Mouse (Mus musculus) bone marrow, adult 2 months (tissue): ENCODE data around the gene 4931406P16Rik. TPM values are rescaled to one million over a fixed set of nuclear protein-coding genes. Genes with fewer than 3 reads are reported as not detected.

Experiments used
- H3K27ac ChIP-seq: fragments of 200-500 bp; 2 replicates; pipeline ENCODE4 v1.5.1; 2012; ENCODE audit warnings: low read depth, mild to moderate bottlenecking, control low read depth, inconsistent platforms, low read length; ENCODE audit not compliant: control insufficient read depth, poor library complexity, insufficient read depth
- H3K4me1 ChIP-seq: fragments of 200-500 bp; 2 replicates; pipeline ENCODE4 v1.6.1; 2011; ENCODE audit warnings: low read length; ENCODE audit not compliant: control insufficient read depth, insufficient read depth
- H3K4me3 ChIP-seq: fragments of 200-500 bp; replicated peaks from 2 replicates; pipeline ENCODE3; 2011; ENCODE audit warnings: mild to moderate bottlenecking, low read depth, low read length, control low read depth; ENCODE audit not compliant: control insufficient read depth
- CTCF ChIP-seq: fragments of 200-500 bp; IDR thresholded peaks from 2 replicates; pipeline ENCODE4 v1.5.1; 2011; ENCODE audit warnings: low read length, control low read depth; ENCODE audit not compliant: control insufficient read depth, insufficient read depth
- POLR2A ChIP-seq: fragments of 200-500 bp; IDR thresholded peaks from 2 replicates; pipeline ENCODE4 v1.6.1; 2011; ENCODE audit warnings: low read depth, mild to moderate bottlenecking, control low read depth, low read length, borderline replicate concordance; ENCODE audit not compliant: control insufficient read depth
- WGBS: fragments of 180-500 bp; shearing (Covaris S2); methylation state at CpG from one replicate; pipeline ENCODE4 v1.1.7; 2018; 5-methylcytosine and 5-hydroxymethylcytosine counted together
- polyA plus RNA-seq: library from polyadenylated mRNA; stranded (reverse); fragments of >200 nt; gene quantifications from 2 replicates; pipeline ENCODE4 v1.2.4, GENCODE M21; 2011; ENCODE audit warnings: low replicate concordance; ENCODE audit not compliant: missing spikeins, insufficient read depth, insufficient read length

4931406P16Rik gene
- polyA plus RNA-seq, 1 experiment = 13.3 TPM

- TF ChIP-seq CTCF (peak; percentile 5; the same call in 1 of the 2 replicates), POLR2A (peak; percentile 73; the same call in 1 of the 2 replicates)
- H3K27ac ChIP-seq = peak overlapping the region; percentile 68
- peak overlapping the region; percentile 77 for H3K4me3 ChIP-seq
- H3K4me1 ChIP-seq = peaks cover 2% of the 10 kb centered on the region; the same call in 1 of the 2 replicates
- under 1% methylated on average over 46 of the region's 46 CpGs for WGBS
Observed at GRCm38 (mm10) chr7:34233909-34234609, 79.3 kb downstream of the 4931406P16Rik start.

DNA sequence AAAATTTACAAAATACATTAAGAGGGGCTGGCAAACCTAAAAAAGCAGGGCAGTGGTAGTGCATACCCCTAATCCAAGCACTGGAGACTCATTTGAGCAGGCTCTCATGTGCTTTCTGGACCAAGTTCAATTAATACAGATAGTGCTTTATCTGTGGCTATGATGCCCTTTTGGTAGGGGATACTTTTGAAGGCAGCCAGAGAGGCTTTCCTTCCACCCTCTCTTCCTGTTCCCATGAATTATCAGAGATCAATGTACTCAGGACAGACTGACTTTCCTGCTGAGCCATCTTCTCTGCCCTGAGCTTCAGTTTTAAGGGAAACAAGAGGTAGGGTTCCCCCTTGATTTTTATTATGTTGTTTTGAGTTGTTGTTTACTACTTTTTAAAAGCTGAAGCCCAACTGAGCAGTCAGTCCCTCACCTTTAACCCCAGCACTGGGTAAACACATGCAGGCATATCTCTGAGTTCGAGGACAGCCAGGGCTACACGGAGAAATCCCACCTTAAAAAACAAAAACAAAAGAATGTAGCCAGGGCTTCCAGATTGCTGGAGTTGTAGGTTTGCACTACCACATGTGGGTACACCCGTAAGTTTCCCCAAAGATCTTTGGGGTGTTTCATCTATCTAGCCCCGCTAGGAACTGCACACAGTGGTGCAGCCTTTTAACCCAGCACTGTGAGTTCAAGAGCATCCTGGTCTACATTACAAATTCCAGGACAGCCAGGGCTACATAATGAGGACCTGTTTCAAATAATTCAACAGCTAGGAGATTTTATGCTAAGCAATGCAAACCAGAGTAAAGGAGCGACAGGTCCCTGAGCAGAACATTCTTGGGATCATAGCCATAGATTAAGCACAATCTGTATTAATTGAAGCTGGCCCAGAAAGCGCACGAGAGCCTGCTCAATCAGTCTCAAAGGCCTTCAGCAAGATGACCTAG, 80.3 kb downstream of the 4931406P16Rik start:
- peaks cover 2% of the 10 kb centered on the region; the same call in 1 of the 2 replicates for H3K4me1 ChIP-seq
- peak overlapping the region; percentile 68 for H3K27ac ChIP-seq
- TF ChIP-seq CTCF (no peak), POLR2A (no peak)
- 49% methylated on average over 7 of the region's 7 CpGs for WGBS
- H3K4me3 ChIP-seq = peak overlapping the region; percentile 77

DNA sequence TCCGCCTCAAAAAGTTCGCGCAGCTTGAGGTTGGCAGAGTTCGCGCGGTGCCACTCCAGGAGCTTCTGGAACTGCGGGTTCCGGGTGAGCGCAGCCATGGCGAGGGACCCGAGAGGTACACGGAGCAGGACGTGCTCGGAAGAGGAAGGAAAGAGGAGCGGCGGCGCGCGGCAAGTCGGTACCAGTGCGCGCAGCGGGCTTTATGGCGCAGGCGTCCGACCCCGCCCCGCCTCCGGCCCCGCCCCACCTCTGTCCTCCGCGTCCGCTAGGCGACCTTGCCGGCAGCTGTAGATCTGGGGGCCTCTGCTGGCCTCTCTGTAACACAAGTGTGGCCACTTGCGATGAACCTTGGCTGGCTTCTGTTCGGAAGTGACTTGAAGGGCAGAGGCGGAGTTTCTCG, 83.2 kb downstream of the 4931406P16Rik start, which contains the start of gene Gpi1:
TSS of gene Gpi1 (minus strand) at position 221 of the 400 bp plus-strand sequence.
- whole genome bisulfite sequencing = under 1% methylated on average over 39 of the region's 39 CpGs
- H3K27ac ChIP-seq = peak within 1 kb of the TSS; percentile 87

GRCm38 (mm10) chr7:34229691-34230111, 83.7 kb downstream of the 4931406P16Rik start:
- WGBS = 2% methylated on average over 19 of the region's 19 CpGs
- Histone ChIP-seq H3K27ac (peak overlapping the region; percentile 87), H3K4me3 (peak overlapping the region; percentile 91), H3K4me1 (peaks cover 2% of the 10 kb centered on the region; the same call in 1 of the 2 replicates)
- TF ChIP-seq CTCF (no peak), POLR2A (no peak)

More for the DNA sequence above, 83.2 kb downstream of the 4931406P16Rik start, which contains the start of gene Gpi1:
- TF ChIP-seq POLR2A (peak; percentile 88; the same call in 1 of the 2 replicates), CTCF (peak; percentile 59)
- Histone ChIP-seq H3K4me1 (peaks cover 3% of the 10 kb centered on the region; the same call in 1 of the 2 replicates), H3K4me3 (peak within 1 kb of the TSS; percentile 91)

DNA sequence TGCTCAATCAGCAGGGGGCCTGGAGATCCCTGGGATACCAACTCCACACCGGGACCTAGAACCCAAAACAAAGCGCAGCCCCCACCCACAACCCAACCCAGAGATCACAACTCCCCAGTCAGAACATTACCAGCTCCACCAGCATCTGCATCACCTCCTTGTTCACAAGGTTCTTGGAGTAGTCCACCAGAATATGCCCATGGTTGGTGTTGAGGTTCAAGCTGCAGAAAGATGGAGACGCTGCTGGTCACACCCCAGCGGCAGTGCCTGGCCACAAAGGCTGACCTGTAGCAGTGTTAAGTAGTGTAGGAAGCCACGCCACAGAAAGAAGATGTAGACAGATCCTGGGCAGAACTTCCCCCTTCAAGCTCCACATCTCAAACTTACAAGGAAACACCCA, 84.2 kb downstream of the 4931406P16Rik start:
- H3K27ac ChIP-seq = peak overlapping the region; percentile 87
- 16% methylated on average over 5 of the region's 5 CpGs for WGBS
- peak overlapping the region; percentile 91 for H3K4me3 ChIP-seq
- peaks cover 2% of the 10 kb centered on the region; the same call in 1 of the 2 replicates for H3K4me1 ChIP-seq
- TF ChIP-seq CTCF (no peak), POLR2A (no peak)

DNA sequence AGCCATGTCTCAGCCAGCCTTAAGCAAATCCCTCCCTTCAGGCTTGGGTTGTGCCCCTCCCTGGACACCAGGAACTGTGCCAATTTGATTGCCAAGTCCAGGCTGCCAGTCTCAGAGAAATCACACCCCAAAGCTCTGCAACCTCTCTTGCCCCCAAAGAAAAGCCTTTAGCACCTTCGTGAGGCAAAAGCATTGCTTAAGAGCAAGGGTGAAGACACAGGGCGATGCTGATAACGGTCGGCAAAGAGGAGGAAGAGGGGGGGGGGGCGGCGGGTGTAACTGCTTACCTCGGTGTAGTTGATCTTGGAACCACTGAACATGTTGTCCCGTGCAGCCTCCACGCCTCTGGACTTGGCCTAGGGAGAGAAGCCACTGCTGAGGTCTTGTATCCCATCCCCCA, 84.7 kb downstream of the 4931406P16Rik start:
- WGBS = 22% methylated on average over 9 of the region's 9 CpGs
- no peak for TF ChIP-seq POLR2A
- no peak for TF ChIP-seq CTCF
- Histone ChIP-seq H3K4me1 (peaks cover 2% of the 10 kb centered on the region; the same call in 1 of the 2 replicates), H3K27ac (peak overlapping the region; percentile 59), H3K4me3 (peak overlapping the region; percentile 91)

DNA sequence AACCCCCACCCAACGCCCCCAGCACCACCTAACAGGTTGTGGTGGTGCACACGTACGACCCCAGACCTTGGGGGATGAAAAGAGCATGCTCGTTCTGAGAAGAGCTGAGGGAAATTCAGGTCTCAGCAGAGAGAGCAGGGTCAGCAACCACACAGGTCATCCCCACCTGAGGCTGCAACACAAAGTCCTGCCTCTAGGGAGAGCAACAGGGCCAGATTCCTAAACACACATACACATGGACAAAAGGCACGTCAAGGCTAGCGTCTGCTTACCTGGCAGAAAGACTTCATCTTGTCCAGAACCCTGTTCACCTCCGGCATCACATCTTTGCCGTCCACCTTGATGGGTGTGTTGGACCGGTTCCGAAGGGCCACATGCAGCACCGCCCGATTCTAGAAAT, 86.5 kb downstream of the 4931406P16Rik start:
- Histone ChIP-seq H3K27ac (peak overlapping the region; percentile 59), H3K4me1 (peaks cover 3% of the 10 kb centered on the region; the same call in 1 of the 2 replicates), H3K4me3 (peak overlapping the region; percentile 91)
- WGBS = 84% methylated on average over 12 of the region's 12 CpGs
- TF ChIP-seq CTCF = 0 out of 2 replicates have a peak, but pooled peaks have one; percentile 6
- no peak for TF ChIP-seq POLR2A

- no peak overlapping the region for H3K27ac ChIP-seq
- H3K4me3 ChIP-seq = peak overlapping the region; percentile 47
- peaks cover 3% of the 10 kb centered on the region; the same call in 1 of the 2 replicates for H3K4me1 ChIP-seq
- TF ChIP-seq CTCF (no peak), POLR2A (no peak)
- 56% methylated on average over 8 of the region's 8 CpGs for WGBS
Observed at GRCm38 (mm10) chr7:34226086-34226485, 87.3 kb downstream of the 4931406P16Rik start.
